Mouse (Mus musculus): ENCODE measurements around the gene Snx33.

DNA sequence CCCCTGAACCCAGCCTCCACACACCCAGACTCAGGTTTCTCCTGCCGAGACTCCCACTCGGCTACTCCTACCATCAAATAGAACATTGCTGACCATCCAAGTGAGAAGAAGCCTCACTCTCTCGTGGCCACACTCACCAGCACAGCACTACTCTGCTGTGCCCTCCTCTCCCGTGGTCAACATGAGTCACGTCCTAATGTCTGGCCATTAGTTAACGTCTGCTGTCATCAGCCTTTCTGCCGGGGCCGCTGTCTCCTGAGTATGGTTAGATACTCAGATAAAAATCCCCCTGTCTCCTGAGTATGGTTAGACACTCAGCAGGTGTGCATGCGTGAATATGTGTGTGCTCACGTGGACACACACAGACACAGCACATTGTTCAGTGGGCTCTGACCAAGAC, 57.4 kb downstream of the Snx33 start:
- TF ChIP-seq CTCF (conservative IDR thresholded peaks at IDR 0.05; ENCODE audit: low read length) (no peak), POU5F1 (IDR thresholded peaks at IDR 0.05; ENCODE audit: borderline replicate concordance, low read length) (no peak)
